Mouse (Mus musculus) right cerebral cortex, adult 18-20 months (tissue): Measurements from ENCODE around the gene Lexm.

Source experiments
- DNase-seq: peaks from one replicate; pipeline ENCODE4 v3.0.0; 2022; ENCODE audit warnings: mixed read lengths

The Lexm gene

DNA sequence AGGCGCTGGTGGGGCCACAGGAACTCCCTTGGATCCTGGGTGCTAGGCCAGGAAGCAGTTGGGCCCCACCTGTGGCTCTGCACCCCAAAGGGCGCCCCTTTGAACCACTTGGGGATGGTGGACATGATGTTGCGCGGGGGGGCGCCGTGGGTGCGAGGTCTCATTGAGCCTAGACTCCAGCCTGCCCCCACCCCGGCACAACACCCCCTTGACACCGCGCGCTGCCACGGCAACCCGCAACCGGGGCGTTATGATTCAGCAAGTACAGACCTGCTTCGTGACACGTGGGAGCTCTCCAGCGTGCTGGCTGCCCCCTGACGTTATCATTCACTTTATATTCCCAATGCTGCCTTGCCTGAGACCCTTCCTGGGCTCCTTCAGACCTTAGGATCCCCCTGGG lies at the start of gene Lexm:
TSS of gene Lexm (minus strand) at position 186 of the 400 bp plus-strand sequence.
- peak; percentile 43 for DNase-seq

DNA sequence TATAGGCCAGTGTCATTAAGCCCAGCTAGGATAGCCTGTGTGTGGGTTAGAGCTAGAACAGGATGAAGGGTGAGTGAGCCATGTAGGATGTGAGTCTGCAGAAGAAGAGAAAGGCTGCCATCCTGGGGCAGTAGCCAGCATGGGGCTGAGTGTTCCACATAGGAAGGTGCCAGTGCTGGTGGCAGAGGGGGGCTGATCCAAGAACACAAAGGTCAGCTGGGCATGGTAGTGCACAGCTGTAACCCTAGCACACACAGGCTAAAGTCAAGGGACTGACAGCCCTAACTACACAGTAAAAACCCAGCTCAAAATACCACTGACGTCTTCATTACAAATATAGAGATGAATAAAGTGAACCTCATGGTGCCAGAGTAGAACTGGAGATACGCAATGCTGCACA lies 49.5 kb upstream of the Lexm start:
- no peak for DNase-seq

DNA sequence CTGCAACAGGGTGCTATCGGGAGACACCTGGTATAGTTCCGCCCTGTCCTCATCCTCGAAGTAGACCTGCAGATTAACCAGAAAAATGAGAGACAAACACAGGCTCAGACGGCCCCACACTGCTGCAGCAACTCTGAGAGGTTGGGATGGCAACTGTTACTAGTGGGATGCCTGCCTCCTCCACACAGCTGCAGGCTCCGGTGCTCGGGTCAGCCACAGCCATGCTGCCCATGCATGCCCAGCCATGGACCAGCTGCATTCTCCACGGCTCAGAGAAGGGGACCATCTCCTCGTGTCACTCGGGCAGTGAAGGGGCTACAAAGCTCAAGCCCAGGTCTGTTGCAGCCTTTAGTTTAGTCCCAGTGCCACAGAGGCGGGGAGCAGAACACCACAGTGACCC lies 48.6 kb upstream of the Lexm start:
- DNase-seq: no peak

DNA sequence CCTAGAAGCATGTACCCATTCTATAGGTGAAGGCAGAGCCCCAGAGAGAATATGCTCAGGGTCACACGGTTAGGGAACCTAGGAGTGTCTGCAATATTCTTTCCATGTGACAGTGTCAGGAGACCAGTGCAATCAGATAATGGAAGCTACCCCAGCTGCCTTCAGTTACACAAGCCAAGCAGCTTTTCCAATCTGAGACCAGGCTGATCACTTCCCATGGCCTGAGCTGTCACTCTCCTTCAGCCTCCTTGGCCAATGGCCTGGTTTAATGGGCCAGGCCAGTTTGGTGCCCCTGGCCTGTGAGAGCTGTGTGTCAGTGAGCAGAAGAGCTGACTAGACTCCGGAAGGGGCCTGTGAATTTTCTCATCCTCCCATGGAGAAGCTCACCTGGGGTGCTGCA lies 48.2 kb upstream of the Lexm start:
- DNase-seq: no peak

DNA sequence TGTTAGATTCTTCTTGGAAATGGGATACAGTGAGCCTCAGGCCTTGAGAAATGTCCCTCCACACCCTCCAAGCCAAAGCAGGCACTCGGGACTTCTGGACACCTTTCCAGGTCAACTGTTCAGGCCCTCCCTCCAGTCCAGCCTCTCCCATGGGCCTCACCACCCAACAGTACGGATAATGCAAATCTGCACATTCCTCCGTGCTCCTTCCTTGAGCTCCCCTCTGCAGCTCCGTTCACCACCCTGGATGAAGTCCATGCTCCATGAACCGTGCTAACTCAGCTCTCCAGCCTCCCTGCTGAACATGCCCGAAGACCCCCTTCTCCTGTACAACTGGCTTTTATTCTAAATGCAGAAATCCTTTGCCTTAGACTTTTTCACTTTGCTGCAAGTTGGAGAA lies 47.7 kb upstream of the Lexm start:
- DNase-seq: no peak

DNA sequence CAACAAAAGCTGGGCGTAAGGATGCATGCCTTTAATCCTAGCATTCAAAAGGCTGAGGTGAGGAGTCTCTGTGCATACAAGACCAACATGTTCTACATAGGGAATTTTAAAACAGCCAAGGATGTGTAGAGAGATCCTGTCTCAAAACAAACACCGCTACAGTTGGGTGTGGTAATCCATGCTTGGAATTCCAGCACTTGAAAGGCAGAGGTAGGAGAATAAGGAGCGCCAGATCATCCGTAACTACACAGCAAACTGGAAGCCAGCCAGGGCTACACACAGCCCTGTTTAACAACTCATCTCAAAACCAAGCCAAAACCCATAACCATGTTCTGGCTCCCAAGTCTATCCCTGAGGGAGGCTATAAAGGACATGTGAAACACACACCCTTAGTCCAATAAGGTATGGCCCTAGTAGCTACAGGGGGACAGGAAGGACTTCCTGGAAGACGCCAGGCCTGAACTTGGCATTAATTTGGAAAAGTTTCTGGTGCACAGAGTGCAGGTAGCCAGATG lies 47.0 kb upstream of the Lexm start:
- DNase-seq: no peak

DNA sequence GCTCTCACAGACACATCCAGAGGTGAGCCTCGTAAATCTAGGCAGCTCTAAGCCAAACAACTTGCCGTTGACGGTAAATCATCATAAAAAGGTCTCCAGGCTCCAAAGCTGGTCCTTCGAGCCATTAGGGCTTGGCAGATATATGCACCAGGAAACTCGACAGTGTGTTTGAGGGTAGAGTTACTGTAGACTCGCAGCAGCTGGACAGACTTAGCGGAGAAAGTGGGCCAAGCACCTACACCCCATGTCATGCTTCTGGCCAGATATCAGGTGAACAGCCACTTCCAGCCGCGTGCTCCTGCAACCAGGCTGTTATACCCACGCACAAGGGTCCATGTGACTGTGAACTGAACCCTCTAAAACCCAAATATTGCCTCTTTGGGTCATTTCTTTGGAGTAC lies 38.6 kb upstream of the Lexm start:
- DNase-seq: no peak

DNA sequence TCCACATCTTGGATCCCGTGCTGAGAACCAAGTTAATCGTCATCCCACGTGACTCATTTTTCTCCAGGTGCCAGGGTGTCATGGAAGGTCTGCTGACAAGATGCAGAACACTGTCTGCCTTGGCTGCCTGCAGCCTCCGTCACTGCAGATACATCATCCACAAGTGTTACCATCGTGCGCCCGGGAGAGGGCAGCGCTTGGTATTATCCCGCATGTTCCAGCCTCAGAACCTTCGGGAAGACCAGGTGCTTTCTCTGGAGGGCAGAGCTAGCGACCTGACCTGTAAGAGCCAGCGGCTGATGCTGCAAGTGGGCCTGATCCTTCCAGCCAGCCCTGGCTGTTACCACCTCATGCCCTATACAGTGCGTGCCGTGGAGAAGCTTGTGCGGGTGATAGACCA lies 36.0 kb upstream of the Lexm start:
- no peak for DNase-seq

DNA sequence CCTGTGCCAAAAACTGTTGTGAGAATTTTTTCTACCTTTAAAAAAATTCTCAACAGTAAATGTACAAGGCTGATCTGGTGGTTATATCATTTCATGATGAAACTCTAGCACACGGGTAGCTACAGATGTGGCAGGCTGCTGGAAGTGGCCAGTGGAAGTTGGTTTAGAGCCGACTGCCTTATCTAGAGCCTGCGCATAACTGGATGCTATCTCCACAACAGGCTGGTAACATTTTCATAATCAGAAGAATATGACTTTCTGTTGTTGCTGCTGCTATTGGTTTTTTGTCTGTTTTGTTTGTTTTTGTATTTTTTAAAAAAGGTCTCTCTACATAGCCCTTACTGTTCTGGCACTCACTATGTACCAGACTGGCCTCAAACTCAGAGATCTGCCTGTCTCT lies 35.5 kb upstream of the Lexm start:
- no peak for DNase-seq

DNA sequence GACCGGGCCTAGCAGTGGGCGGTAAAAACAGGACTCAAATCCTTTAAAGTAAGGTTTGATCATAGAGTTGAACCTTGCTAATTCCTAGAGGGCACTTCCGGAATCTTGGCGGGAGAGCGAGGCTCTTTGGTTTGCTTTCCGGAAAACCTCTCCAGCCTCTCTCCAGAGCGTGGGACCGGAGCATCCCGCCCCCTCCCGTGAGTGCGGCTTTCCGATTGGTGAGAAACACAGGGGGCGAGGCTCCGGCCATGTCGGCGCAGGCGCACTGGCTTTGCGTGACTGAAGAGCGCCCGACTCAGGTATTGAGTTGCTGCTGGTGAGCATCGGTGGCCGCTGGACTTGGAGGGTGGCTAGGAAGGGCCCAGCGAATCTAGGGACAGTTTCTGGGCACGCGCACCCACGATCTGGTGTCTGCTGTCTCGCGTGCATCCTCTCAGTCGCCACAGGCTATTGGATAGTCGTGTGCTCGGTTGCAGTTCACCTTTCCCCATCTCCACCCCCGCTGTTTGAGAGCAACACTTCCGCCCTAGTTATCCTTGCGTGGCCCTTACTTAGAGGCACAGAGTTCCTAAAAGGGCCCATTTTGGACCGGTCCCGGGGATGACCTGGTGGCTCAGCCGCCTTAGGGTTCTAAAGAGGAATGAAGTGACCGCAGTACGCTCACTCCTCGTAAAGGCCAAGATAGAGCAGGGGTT lies 33.9 kb upstream of the Lexm start, which contains the start of gene Pars2:
TSS of gene Pars2 (plus strand) at position 237 of the 695 bp plus-strand sequence.
- DNase-seq: peak; percentile 99

DNA sequence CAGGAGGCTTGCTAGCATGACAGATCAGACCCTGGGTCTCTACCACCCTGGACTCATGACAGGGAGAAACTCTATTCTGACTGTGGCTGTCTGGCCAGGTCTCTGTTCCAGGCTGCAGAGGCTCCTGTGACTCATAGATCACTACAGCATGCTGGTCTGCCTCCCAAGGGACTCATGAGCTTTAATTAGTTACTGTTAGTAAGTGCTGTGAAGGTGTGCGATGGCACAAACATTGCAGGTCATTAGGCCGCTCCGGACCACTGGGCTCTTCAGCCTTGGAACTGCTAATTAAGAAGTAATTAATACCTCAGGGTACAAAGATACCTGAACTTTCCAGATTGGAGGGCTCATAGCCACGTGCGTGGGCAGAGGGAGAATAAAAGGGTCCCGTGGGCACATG lies 30.1 kb upstream of the Lexm start:
- no peak for DNase-seq

DNA sequence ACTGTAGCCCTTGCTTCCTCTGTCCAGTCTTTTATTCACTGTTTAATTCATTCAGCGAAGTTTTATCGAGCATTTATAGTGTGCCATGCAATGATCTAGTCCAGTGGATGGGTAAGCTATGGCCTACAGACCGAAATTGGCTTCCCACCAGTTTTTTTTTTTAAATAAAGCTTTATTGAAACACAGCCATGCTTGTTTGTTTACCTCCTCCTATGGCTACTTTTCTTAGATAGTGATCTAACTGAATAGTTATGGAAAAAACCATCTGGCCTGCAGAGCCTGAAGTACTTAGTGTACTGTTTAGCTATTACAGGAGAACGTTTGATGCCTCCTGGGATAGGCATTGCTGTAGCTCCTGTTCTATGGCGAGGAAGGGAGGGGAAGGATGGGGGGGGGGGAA lies 28.8 kb upstream of the Lexm start:
- no peak for DNase-seq

DNA sequence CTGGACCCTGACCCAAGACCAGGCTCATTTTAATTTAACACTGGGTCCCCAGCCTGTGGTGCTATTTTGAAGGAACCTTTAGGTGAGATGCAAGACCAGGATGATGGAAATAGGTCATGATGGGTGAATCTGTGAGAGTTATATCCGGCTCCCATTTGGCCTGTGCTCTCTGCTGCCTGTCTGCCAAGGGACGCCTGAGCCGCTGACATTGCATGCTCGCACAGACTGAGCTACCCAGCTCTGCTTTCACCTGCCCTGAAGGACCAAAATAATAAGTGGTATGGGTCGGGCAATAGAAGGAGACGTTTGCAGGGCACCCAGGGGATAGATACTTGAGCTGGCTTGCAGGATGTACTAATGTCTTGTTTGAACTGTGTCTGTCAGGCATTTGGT lies 27.2 kb upstream of the Lexm start:
- no peak for DNase-seq

DNA sequence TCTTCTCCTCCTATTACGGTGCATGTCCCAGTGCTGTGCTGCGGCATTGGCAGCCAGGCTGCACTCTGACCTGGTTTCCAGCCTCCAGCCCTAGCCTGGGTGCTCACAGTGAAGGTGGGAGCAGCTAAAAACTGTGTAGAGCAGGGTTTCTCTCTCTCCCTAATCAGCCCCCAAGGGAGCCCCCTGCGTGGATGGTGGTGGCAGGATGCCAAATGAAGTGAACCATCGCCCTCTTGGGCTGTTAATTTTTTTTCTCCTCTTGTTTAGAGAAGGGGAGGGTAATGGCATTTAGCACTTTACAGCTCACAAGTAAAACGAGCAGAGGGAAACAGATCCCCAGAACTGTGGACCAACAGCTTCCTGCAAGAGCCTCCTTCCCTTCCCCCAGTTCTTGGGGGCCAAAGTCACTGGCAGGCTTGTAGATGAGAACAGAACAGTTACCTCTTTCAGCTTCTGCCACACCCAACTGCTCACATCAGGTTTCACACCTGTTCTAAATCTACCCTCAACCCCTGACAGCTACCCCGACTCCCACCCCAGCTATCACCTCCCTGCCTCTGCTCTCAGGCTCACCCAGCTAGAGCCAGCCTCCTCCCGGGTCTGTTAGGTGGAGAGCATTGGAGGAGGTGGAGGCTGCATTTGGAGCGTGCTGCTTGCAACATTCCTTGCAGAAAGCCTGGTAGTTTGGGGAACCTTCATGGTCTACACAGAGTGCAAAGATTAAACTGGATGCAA lies 26.6 kb upstream of the Lexm start:
- DNase-seq: no peak

DNA sequence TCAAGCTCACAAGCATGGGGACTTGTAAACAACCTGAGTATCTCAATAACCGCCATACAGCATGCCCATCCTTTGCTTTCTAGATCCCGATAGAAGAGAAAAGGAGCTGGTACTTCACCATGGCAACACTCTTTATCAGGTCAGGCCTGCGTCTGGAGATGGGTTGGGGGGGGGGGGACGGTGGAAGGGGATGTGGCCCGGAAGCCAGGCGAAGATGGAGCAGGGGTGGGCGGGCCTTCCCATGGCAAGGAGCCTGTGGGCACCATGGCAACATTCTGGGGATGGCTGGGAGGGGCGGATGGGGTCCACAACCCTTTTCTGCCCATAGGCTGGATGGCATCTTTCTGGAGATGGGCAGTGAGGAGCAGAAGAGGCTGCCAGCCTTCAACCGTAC lies 17.0 kb upstream of the Lexm start:
- no peak for DNase-seq

DNA sequence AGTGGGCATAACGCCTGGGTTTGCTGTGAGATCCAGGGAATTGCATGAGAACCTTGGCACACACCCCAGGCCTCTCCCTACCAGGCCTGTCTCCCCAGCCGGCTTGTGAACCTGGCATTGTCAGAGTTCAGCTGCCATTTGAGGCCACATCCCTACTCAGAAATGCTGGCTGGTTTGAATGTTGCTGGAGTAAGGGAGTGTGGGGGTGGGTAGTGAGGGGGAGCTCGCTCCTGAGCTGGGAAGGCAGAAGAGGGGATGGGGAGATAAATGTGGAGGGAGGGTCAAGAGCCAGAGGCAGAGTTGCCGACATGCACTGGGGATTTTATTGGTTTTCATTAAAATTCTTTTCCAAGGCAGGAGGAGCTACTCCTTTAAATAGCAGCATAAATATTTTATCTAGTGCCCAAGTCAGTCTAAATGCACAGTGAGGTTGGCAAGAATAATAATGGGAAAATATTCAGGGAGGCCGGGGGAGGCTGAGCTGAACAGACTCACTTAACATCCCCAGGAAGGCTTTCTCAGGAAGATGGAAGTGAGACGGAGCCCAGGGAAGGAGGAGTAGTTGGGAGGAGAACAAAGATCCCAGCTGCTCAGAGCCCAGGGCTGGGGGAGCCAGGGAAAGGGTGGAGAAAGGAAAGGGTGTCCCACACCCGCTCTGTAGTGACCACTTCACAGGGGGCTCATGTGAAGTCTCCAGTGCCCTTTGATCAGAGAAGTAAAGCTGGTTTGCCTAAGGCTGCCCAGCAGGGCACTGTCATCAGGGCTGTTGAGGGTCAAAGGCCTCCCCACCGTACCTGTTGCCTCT lies 16.4 kb upstream of the Lexm start:
- DNase-seq: peak; percentile 33

DNA sequence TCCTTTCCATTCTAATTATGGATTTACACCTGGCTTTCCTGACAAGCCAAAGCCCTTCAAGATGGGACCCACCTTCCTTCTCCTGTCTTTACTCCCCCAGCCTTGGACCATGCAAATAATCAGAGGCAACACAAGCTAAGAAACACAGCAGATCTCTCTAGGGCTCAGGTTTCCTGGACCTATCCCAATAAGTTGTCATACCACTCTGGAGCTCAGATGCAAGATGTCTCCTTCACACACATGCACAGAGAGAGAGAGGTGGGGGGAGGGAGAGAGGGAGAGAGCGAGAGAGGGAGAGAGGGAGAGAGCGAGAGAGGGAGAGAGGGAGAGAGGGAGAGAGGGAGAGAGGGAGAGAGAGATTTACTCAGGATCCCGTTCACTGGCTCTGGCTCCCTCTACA lies 15.3 kb upstream of the Lexm start:
- no peak for DNase-seq

DNA sequence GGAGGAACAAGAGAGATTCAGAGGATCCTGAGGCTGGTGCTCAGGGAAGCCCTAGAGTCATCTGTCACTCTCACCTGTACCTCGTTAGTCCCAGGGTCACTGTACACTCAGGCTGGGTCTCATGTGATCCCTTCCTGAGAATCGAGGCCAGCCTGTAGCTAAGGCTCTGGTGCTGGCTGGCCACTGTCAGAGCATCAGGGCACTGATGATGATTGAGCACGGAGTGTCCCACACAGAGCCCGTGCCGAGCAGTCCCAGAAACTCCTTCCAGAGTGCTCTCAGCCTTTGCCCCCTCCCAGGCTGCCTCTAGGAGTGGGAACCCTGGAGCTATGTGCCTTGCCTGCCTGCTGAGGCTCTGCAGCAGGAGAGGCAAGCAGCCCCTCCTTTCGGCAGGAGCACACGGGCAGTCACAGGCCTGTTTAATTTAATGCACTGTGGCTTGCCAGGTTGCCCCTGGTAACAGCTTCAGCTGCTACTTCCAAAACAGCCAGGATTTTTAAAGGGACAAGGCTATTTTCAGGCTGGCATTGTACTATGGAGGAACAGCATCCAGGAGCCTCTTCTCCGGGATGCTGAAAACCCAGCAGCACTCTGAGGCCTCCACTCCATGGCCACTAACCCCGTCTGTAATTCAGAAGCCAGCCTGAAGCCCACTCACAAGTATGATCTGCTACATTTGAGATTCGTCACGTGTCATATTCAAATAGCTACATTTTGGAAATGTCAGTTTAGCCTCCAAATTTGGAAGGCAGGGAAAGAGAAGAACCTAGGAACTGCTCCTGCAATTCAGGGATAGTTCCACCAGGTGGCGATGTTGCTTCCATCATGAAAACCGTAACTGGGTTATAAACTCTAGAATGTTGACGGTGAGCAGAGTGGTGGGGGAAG lies 13.5 kb upstream of the Lexm start:
- peak; percentile 88 for DNase-seq

DNA sequence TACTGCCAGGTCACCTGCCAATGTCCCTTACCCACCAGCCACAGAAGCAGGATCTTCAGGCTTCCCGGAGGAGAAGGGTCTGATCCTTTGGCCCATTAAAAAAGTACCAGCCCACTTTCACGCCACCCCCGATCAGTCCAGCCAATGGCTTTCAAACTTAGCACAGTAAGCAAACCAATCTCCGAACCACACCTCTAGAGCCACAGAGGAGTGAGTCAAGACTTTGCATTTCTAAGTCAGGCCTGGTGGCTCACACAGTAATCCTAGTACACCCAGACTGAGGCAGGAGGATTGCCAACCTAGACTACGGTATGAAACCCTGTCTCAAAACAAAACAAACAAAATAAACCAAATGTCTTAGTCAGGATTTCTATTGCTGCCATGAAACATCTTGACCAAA lies 12.3 kb upstream of the Lexm start:
- DNase-seq: no peak

DNA sequence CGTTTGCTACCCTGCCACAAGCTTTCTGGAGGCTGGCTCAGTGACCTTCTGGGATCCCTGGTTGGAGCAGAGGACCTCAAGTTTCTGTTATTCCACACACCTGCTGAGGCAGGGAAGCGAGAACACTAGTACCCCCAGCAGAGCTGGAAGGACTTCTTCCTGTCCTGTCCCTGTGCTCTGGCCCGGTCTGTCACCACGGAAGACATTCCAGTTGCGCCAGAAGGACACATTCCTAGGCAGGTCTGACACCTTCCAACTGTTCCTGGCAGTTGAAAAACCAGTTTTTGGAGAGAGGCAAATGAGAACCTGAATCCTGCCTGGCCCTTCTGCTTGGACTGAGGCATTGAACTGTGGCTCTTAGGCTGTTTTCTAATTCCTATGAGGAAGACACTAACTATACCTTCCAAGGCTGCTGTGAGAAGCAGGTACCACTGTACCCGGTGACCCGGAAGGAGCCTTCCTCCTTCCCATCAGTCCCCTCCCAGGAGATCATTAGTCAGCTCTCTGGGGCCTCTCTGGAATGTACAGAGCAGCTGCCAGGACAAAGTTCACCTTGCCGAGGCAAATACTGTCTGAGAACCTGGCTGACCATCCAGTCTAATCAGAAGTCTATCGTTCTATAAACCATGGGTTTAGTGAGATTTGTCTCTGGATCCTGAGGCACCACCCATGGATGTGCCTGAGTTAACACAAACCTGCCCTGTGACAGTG lies 11.8 kb upstream of the Lexm start:
- no peak for DNase-seq

DNA sequence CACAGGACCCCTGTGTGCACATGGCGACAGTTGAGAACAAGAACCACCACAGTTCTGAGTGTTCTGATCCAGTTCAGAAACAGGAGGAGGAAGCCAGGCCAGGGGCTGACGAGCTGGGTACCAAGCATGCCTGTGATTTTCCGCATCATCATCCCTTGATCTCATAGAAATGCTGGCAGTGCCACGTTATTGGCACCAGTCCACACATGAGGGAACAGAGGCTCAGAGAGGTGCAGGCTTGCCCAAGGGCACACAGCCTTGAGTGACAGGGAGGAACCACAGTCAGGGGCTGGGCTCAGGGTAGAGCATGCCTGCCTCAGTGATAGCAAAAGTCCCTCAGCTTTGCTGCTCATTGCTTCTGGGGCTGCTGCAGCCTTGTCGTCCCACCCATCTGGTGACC lies 10.8 kb upstream of the Lexm start:
- no peak for DNase-seq

DNA sequence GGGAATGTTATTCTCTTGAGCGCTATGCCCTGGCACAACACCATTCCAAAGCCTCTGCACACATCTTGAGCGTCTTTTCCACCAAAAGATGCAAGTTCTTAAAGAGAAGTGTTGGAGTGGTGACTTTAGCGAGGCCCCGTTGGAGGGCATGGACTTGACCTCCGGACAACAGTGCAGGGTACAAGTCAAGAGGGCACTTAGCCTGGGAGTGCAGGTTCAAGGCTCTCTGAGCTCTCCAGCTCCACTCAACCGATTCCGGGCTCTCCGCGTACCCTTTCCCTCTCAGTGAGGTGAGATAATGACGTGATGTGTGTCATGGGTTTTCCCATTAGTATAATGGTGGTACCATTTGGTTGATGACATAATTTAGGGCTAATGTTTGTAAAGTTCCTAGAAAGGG lies 7.2 kb upstream of the Lexm start:
- DNase-seq: no peak
